Mouse (Mus musculus) MEL (cell line): ENCODE measurements around the gene Serinc5. TPM values are rescaled to one million over a fixed set of nuclear protein-coding genes. Genes with fewer than 3 reads are reported as not detected.

Experiments
- DNase-seq: peaks from one replicate; pipeline ENCODE4 v3.0.0; 2011; ENCODE audit warnings: low read depth, low spot score
- H3K27ac ChIP-seq: 2 replicates; pipeline ENCODE4 v1.5.1; 2012; ENCODE audit warnings: low read depth, mild to moderate bottlenecking, control low read depth, low read length, moderate library complexity; ENCODE audit not compliant: control insufficient read depth
- H3K27me3 ChIP-seq, 2 experiments: fragments of 150-350 bp in 1 of 2; sonication (generic) in 1 of 2; 2 replicates each; pipeline ENCODE4 v1.6.1; 2012; ENCODE audit warnings: low read length in 2 of 2, mild to moderate bottlenecking in 2 of 2, improper control_type of control experiment in 1 of 2, moderate library complexity in 1 of 2; ENCODE audit not compliant: insufficient read depth in 2 of 2, control insufficient read depth in 1 of 2
- H3K36me3 ChIP-seq, 2 experiments: 2 replicates each; pipeline ENCODE4 v1.6.1; 2012 to 2014; ENCODE audit warnings: low read length in 2 of 2, improper control_type of control experiment in 1 of 2, inconsistent platforms in 1 of 2, mild to moderate bottlenecking in 1 of 2; ENCODE audit not compliant: insufficient read depth in 2 of 2, control insufficient read depth in 1 of 2
- H3K4me1 ChIP-seq, 2 experiments: fragments of 150-350 bp in 1 of 2; sonication (generic) in 1 of 2; 2 replicates each; pipeline ENCODE4 v1.6.1; 2012; ENCODE audit warnings: low read length in 2 of 2, improper control_type of control experiment in 1 of 2, mild to moderate bottlenecking in 1 of 2; ENCODE audit not compliant: insufficient read depth in 2 of 2, control insufficient read depth in 1 of 2
- H3K4me3 ChIP-seq, 2 experiments: fragments of 150-350 bp in 1 of 2; sonication (generic) in 1 of 2; 2 replicates each; pipeline ENCODE4 v1.5.1; 2012; ENCODE audit warnings: low read depth in 2 of 2, low read length in 2 of 2, mild to moderate bottlenecking in 2 of 2, moderate library complexity in 2 of 2, control low read depth in 1 of 2, improper control_type of control experiment in 1 of 2; ENCODE audit not compliant: control insufficient read depth in 1 of 2, insufficient read depth in 1 of 2
- H3K79me2 ChIP-seq: 2 replicates; pipeline ENCODE4 v1.6.1; 2012; ENCODE audit warnings: mild to moderate bottlenecking, low read length, moderate library complexity; ENCODE audit not compliant: control insufficient read depth, poor library complexity, insufficient read depth
- H3K9ac ChIP-seq: 2 replicates; pipeline ENCODE4 v1.6.1; 2012; ENCODE audit warnings: low read depth, mild to moderate bottlenecking, control low read depth, low read length, moderate library complexity; ENCODE audit not compliant: control insufficient read depth, poor library complexity, severe bottlenecking
- H3K9me3 ChIP-seq: fragments of 150-350 bp; sonication (generic); replicated peaks from 2 replicates; pipeline ENCODE4 v1.6.1; 2012; ENCODE audit warnings: mild to moderate bottlenecking, low read length, improper control_type of control experiment, moderate library complexity; ENCODE audit not compliant: insufficient read depth
- CHD1 ChIP-seq: IDR thresholded peaks from 2 replicates; pipeline ENCODE4 v1.6.1; 2012; ENCODE audit warnings: low read depth, mild to moderate bottlenecking, inconsistent platforms, low read length, improper control_type of control experiment
- CHD2 ChIP-seq: IDR thresholded peaks from 2 replicates; pipeline ENCODE4 v1.6.1; 2011; ENCODE audit warnings: low read length, improper control_type of control experiment
- CTCF ChIP-seq, 3 experiments: IDR thresholded peaks in 2 of 3; conservative IDR thresholded peaks in 1 of 3; 2 replicates each; pipeline ENCODE4 v1.5.1; 2011 to 2012; ENCODE audit warnings: low read length in 3 of 3, low read depth in 2 of 3, mild to moderate bottlenecking in 2 of 3, improper control_type of control experiment in 1 of 3, inconsistent platforms in 1 of 3, mixed read lengths in 1 of 3, moderate library complexity in 1 of 3; ENCODE audit not compliant: control insufficient read depth in 1 of 3, insufficient read depth in 1 of 3, poor library complexity in 1 of 3, severe bottlenecking in 1 of 3
- ELF1 ChIP-seq: IDR thresholded peaks from 2 replicates; pipeline ENCODE4 v1.6.1; 2014; ENCODE audit warnings: low read depth, mild to moderate bottlenecking, inconsistent platforms, low read length, improper control_type of control experiment, moderate library complexity
- ETS1 ChIP-seq: IDR thresholded peaks from 2 replicates; pipeline ENCODE4 v1.6.1; 2012; ENCODE audit warnings: low read depth, mild to moderate bottlenecking, inconsistent platforms, low read length, improper control_type of control experiment, moderate library complexity
- GABPA ChIP-seq: IDR thresholded peaks from 2 replicates; pipeline ENCODE4 v1.6.1; 2012; ENCODE audit warnings: low read depth, mild to moderate bottlenecking, inconsistent platforms, low read length, improper control_type of control experiment, moderate library complexity
- JUND ChIP-seq: IDR thresholded peaks from 2 replicates; pipeline ENCODE4 v1.6.1; 2011; ENCODE audit warnings: low read depth, mild to moderate bottlenecking, improper control_type of control experiment, low read length
- KAT2A ChIP-seq: conservative IDR thresholded peaks from 2 replicates; pipeline ENCODE4 v1.6.1; 2012; ENCODE audit warnings: low read depth, low read length, improper control_type of control experiment, inconsistent platforms
- MAFK ChIP-seq: IDR thresholded peaks from 2 replicates; pipeline ENCODE4 v1.6.1; 2011; ENCODE audit warnings: low read depth, mild to moderate bottlenecking, low read length, improper control_type of control experiment, borderline replicate concordance
- MAX ChIP-seq: IDR thresholded peaks from 2 replicates; pipeline ENCODE4 v1.6.1; 2011; ENCODE audit warnings: low read length, improper control_type of control experiment
- MAZ ChIP-seq: IDR thresholded peaks from 2 replicates; pipeline ENCODE4 v1.6.1; 2012; ENCODE audit warnings: low read depth, mild to moderate bottlenecking, inconsistent platforms, low read length, improper control_type of control experiment
- MEF2A ChIP-seq: IDR thresholded peaks from 2 replicates; pipeline ENCODE4 v1.6.1; 2014; ENCODE audit warnings: low read depth, mild to moderate bottlenecking, inconsistent platforms, low read length, improper control_type of control experiment; ENCODE audit not compliant: poor library complexity, insufficient replicate concordance, severe bottlenecking; ENCODE audit errors: extremely low read depth
- MXI1 ChIP-seq: IDR thresholded peaks from 2 replicates; pipeline ENCODE4 v1.6.1; 2011; ENCODE audit warnings: mild to moderate bottlenecking, low read depth, low read length, improper control_type of control experiment
- MYB ChIP-seq: IDR thresholded peaks from 2 replicates; pipeline ENCODE4 v1.6.1; 2011; ENCODE audit warnings: mild to moderate bottlenecking, low read depth, low read length, improper control_type of control experiment
- MYC ChIP-seq: IDR thresholded peaks from 2 replicates; pipeline ENCODE4 v1.6.1; 2011; ENCODE audit warnings: low read depth, mild to moderate bottlenecking, low read length, improper control_type of control experiment, moderate library complexity
- POLR2A ChIP-seq, 2 experiments: IDR thresholded peaks; 2 replicates each; pipeline ENCODE4 v1.6.1; 2011 to 2012; ENCODE audit warnings: low read length in 2 of 2, mild to moderate bottlenecking in 2 of 2, control low read depth in 1 of 2, improper control_type of control experiment in 1 of 2, low read depth in 1 of 2, moderate library complexity in 1 of 2; ENCODE audit not compliant: control insufficient read depth in 1 of 2, insufficient read depth in 1 of 2, poor library complexity in 1 of 2
- POLR2AphosphoS5 ChIP-seq: IDR thresholded peaks from 2 replicates; pipeline ENCODE4 v1.6.1; 2012; ENCODE audit warnings: low read depth, borderline replicate concordance, mild to moderate bottlenecking, inconsistent platforms, low read length, moderate library complexity, mixed read lengths
- RAD21 ChIP-seq: IDR thresholded peaks from 2 replicates; pipeline ENCODE4 v1.6.1; 2011; ENCODE audit warnings: mild to moderate bottlenecking, low read depth, low read length, improper control_type of control experiment
- SIN3A ChIP-seq: IDR thresholded peaks from 2 replicates; pipeline ENCODE4 v1.6.1; 2012; ENCODE audit warnings: low read length, improper control_type of control experiment, inconsistent platforms
- TAL1 ChIP-seq: IDR thresholded peaks from 2 replicates; pipeline ENCODE4 v1.6.1; 2012; ENCODE audit warnings: mild to moderate bottlenecking, inconsistent platforms, low read length, moderate library complexity, mixed read lengths
- TBP ChIP-seq: IDR thresholded peaks from 2 replicates; pipeline ENCODE4 v1.8.0; 2011; ENCODE audit warnings: low read depth, low read length, improper control_type of control experiment
- TCF12 ChIP-seq: IDR thresholded peaks from 2 replicates; pipeline ENCODE4 v1.6.1; 2014; ENCODE audit warnings: low read depth, mild to moderate bottlenecking, inconsistent platforms, low read length, improper control_type of control experiment, moderate library complexity
- UBTF ChIP-seq: IDR thresholded peaks from 2 replicates; pipeline ENCODE4 v1.6.1; 2012; ENCODE audit warnings: low read depth, mild to moderate bottlenecking, inconsistent platforms, low read length, improper control_type of control experiment, moderate library complexity, borderline replicate concordance; ENCODE audit not compliant: insufficient read depth
- USF1 ChIP-seq: IDR thresholded peaks from 2 replicates; pipeline ENCODE4 v1.6.1; 2014; ENCODE audit warnings: low read depth, mild to moderate bottlenecking, inconsistent platforms, low read length, improper control_type of control experiment, moderate library complexity
- ZC3H11A ChIP-seq: IDR thresholded peaks from 2 replicates; pipeline ENCODE4 v1.6.1; 2012; ENCODE audit warnings: low read depth, mild to moderate bottlenecking, inconsistent platforms, low read length, improper control_type of control experiment
- ZNF384 ChIP-seq: IDR thresholded peaks from 2 replicates; pipeline ENCODE4 v1.6.1; 2012; ENCODE audit warnings: low read depth, mild to moderate bottlenecking, inconsistent platforms, low read length, improper control_type of control experiment
- polyA plus RNA-seq, 2 experiments: library from polyadenylated mRNA; stranded (reverse) in 1 of 2; unstranded in 1 of 2; fragments of >175 nt in 1 of 2; fragments of >200 nt in 1 of 2; gene quantifications; 2 replicates each; pipeline versions ENCODE4 v1.2.1 to v1.2.4; 2012; ENCODE audit warnings: low replicate concordance in 2 of 2, low read depth in 1 of 2; ENCODE audit not compliant: insufficient read length in 2 of 2, insufficient read depth in 1 of 2, missing spikeins in 1 of 2
- total RNA-seq: library from RNA; depleted of rRNA; stranded (reverse); fragments of 300-350 nt; gene quantifications from 2 replicates; pipeline ENCODE4 v1.2.3, GENCODE M21; 2012

Serinc5 gene
- total and polyA plus RNA-seq, 3 experiments, result 4.0 to 8.8 TPM; not detected in 1

DNA sequence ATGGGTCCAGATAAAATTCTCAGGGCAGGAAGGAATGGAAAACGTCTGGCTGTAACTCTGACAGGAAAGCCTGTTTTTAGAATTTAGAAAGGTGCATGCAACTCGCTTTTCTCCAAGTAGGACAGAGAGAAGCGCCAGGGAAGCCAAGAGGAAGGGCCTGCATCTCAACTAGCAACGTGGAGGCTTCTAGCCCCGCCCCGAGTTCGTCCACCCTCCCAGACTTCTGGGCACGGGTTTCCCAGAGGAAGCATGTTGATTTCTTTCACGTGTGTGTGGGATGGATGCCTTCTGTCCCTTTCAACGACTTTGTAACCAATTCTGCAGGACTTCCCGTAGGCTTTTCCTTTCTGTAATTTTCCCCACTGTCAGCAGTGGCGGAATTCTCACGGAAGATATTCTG, 118.9 kb downstream of the Serinc5 start:
- TF ChIP-seq MYC, result no peak
- TF ChIP-seq MYB, result no peak
- no peak for TF ChIP-seq MXI1
- no peak for TF ChIP-seq USF1
- TF ChIP-seq ZNF384, result no peak
- TF ChIP-seq KAT2A, result no peak
- TF ChIP-seq CTCF (IDR thresholded peaks at IDR 0.05 in 2 of 3, conservative IDR thresholded peaks at IDR 0.05 in 1 of 3; ENCODE audit: control insufficient read depth in 1 of 3, insufficient read depth in 1 of 3, low read depth in 2 of 3, low read length in 3 of 3, poor library complexity in 1 of 3, severe bottlenecking in 1 of 3), result no peak
- no peak for TF ChIP-seq MAFK
- TF ChIP-seq MAZ, result no peak
- TF ChIP-seq ELF1, result no peak
- no peak for TF ChIP-seq JUND
- no peak for TF ChIP-seq MAX
- TF ChIP-seq TBP, result no peak
- TF ChIP-seq CHD2, result no peak
- TF ChIP-seq RAD21, result no peak
- TF ChIP-seq ETS1, result no peak
- no peak for TF ChIP-seq POLR2AphosphoS5
- TF ChIP-seq ZC3H11A, result no peak
- TF ChIP-seq CHD1, result no peak
- DNase-seq, result no peak
- Histone ChIP-seq H3K27me3 (no peaks in the 10 kb centered on the region), H3K9ac (no peak overlapping the region), H3K79me2 (no peaks in the 10 kb centered on the region), H3K9me3 (no peaks in the 10 kb centered on the region), H3K4me3 (no peak overlapping the region), H3K36me3 (no peaks in the 10 kb centered on the region; a peak in 1 of 4 replicates), H3K27ac (no peak overlapping the region), H3K4me1 (peaks cover 3 to 11% of the 10 kb centered on the region in 2 experiments)

DNA sequence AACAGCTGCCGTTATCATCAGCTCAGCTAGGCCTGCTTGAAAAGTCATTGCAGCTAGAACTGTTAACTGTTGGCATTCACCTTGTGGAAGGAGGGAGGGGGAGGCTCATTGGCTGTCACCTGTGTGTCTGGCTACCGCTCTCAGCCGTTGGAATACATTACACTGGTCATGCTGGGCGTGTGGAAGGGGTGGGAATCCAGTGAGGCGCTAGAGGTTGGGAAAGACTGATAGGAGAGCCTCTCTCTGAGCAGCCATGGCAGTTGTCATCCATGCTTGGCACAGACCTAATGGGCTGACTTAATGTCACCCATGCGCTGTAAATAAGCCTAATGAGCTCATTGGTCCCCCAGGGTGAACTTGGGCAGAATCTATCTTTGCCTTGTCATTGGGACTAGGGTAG, 120.9 kb downstream of the Serinc5 start:
- Histone ChIP-seq H3K36me3 (no peaks in the 10 kb centered on the region; a peak in 1 of 4 replicates), H3K4me1 (peaks cover 3 to 11% of the 10 kb centered on the region in 2 experiments), H3K4me3 (no peak overlapping the region), H3K27ac (no peak overlapping the region), H3K79me2 (no peaks in the 10 kb centered on the region), H3K9me3 (no peaks in the 10 kb centered on the region), H3K9ac (no peak overlapping the region), H3K27me3 (no peaks in the 10 kb centered on the region)
- peak; percentile 36 for DNase-seq
- no peak for TF ChIP-seq TCF12
- TF ChIP-seq ELF1, result no peak
- TF ChIP-seq SIN3A, result no peak
- TF ChIP-seq MEF2A, result no peak
- TF ChIP-seq JUND, result no peak
- TF ChIP-seq MXI1, result no peak
- no peak for TF ChIP-seq ZC3H11A
- no peak for TF ChIP-seq CTCF (IDR thresholded peaks at IDR 0.05 in 2 of 3, conservative IDR thresholded peaks at IDR 0.05 in 1 of 3; ENCODE audit: control insufficient read depth in 1 of 3, insufficient read depth in 1 of 3, low read depth in 2 of 3, low read length in 3 of 3, poor library complexity in 1 of 3, severe bottlenecking in 1 of 3)
- TF ChIP-seq MAZ, result no peak
- TF ChIP-seq CHD1, result no peak
- TF ChIP-seq POLR2A (IDR thresholded peaks at IDR 0.05; ENCODE audit: control insufficient read depth in 1 of 2, insufficient read depth in 1 of 2, low read depth in 1 of 2, low read length in 2 of 2, poor library complexity in 1 of 2), result no peak
- TF ChIP-seq GABPA, result no peak
- TF ChIP-seq POLR2AphosphoS5, result no peak
- TF ChIP-seq TAL1, result no peak
- TF ChIP-seq UBTF, result no peak
- TF ChIP-seq USF1, result no peak
- TF ChIP-seq MAX, result no peak
- no peak for TF ChIP-seq ETS1
- no peak for TF ChIP-seq MYC
- TF ChIP-seq CHD2, result no peak
